Mouse (Mus musculus) midbrain, embryonic 14.5 days (tissue): ENCODE data around the gene Lmf1. TPM values are rescaled to one million over a fixed set of nuclear protein-coding genes. Genes with fewer than 3 reads are reported as not detected.

Experiments
- ATAC-seq: fragments of 200-750 bp; cut with Nextera tagmentation; 2 replicates; pipeline ENCODE4 v1.8.0; 2017; ENCODE audit warnings: moderate number of reproducible peaks, moderate library complexity; ENCODE audit not compliant: low FRiP score, low TSS enrichment
- DNase-seq: peaks from one replicate; pipeline ENCODE4 v3.0.0-alpha.2; 2015
- H3K27ac ChIP-seq: fragments of 300-500 bp; sonication (generic); replicated peaks from 2 replicates; pipeline ENCODE4 v1.5.1; 2014; ENCODE audit warnings: mild to moderate bottlenecking, low read depth, low read length, moderate library complexity
- H3K27me3 ChIP-seq: fragments of 300-500 bp; sonication (generic); 2 replicates; pipeline ENCODE4 v1.6.1; 2014; ENCODE audit warnings: low read length, control low read depth, mixed read lengths; ENCODE audit not compliant: control insufficient read depth, insufficient read depth
- H3K36me3 ChIP-seq: fragments of 300-500 bp; sonication (generic); 2 replicates; pipeline ENCODE4 v1.6.1; 2014; ENCODE audit warnings: low read length, control low read depth; ENCODE audit not compliant: control insufficient read depth, insufficient read depth
- H3K4me1 ChIP-seq: fragments of 300-500 bp; sonication (generic); 2 replicates; pipeline ENCODE4 v1.6.1; 2014; ENCODE audit warnings: mild to moderate bottlenecking, antibody characterized with exemption, low read length, control low read depth; ENCODE audit not compliant: control insufficient read depth, insufficient read depth
- H3K4me2 ChIP-seq: fragments of 300-500 bp; sonication (generic); 2 replicates; pipeline ENCODE4 v1.6.1; 2014; ENCODE audit warnings: mild to moderate bottlenecking, low read length, moderate library complexity
- H3K4me3 ChIP-seq: fragments of 300-500 bp; sonication (generic); replicated peaks from 2 replicates; pipeline ENCODE4 v1.5.1; 2014; ENCODE audit warnings: low read depth, low read length
- H3K9ac ChIP-seq: fragments of 300-500 bp; sonication (generic); replicated peaks from 2 replicates; pipeline ENCODE4 v1.6.1; 2014; ENCODE audit warnings: mild to moderate bottlenecking, low read length, moderate library complexity
- H3K9me3 ChIP-seq: fragments of 300-500 bp; sonication (generic); 2 replicates; pipeline ENCODE4 v1.6.1; 2016; ENCODE audit warnings: low read length, control low read depth, mixed read lengths; ENCODE audit not compliant: control insufficient read depth
- WGBS: fragments of 180-500 bp; shearing (Covaris S2); extraction: QIAGEN DNeasy Blood & Tissue Kit; methylation state at CpG from one replicate; pipeline ENCODE4 v1.1.7; 2014; 5-methylcytosine and 5-hydroxymethylcytosine counted together
- polyA plus RNA-seq: library from polyadenylated mRNA; unstranded; fragments of >200 nt; fragmentation: Nextera tagmentation; extraction: Ambion mirVana; gene quantifications from 2 replicates; pipeline ENCODE4 v1.2.1, GENCODE M21; 2014

Gene Lmf1
- polyA plus RNA-seq, 1 experiment from 2014 or later, result 20.8 TPM

- Histone ChIP-seq H3K9me3 (no peaks in the 10 kb centered on the region), H3K4me2 (no peak overlapping the region), H3K9ac (no peak overlapping the region), H3K27ac (no peak overlapping the region), H3K4me3 (no peak overlapping the region), H3K4me1 (0 out of 2 replicates have a peak, but pooled peaks cover 5% of the 10 kb centered on the region), H3K27me3 (no peaks in the 10 kb centered on the region), H3K36me3 (0 out of 2 replicates have a peak, but pooled peaks cover 8% of the 10 kb centered on the region)
- ATAC-seq, result no peak
- WGBS, result 89% methylated on average over 5 of the region's 5 CpGs
- DNase-seq, result no peak
Measured at GRCm38 (mm10) chr17:25635806-25636205, 56.9 kb downstream of the Lmf1 start.

GRCm38 (mm10) chr17:25637986-25638385 lies 59.1 kb downstream of the Lmf1 start:
- Histone ChIP-seq H3K36me3 (0 out of 2 replicates have a peak, but pooled peaks cover 6% of the 10 kb centered on the region), H3K27me3 (no peaks in the 10 kb centered on the region), H3K9ac (no peak overlapping the region), H3K4me2 (no peak overlapping the region), H3K4me1 (0 out of 2 replicates have a peak, but pooled peaks cover 5% of the 10 kb centered on the region), H3K9me3 (no peaks in the 10 kb centered on the region), H3K4me3 (no peak overlapping the region), H3K27ac (no peak overlapping the region)
- ATAC-seq (no peak), DNase-seq (no peak)
- 90% methylated on average over 7 of the region's 7 CpGs for WGBS

- Histone ChIP-seq H3K4me1 (peaks cover 7% of the 10 kb centered on the region; the same call in 1 of the 2 replicates), H3K27ac (no peak overlapping the region), H3K27me3 (no peaks in the 10 kb centered on the region), H3K4me3 (no peak overlapping the region), H3K9ac (no peak overlapping the region), H3K9me3 (no peaks in the 10 kb centered on the region), H3K4me2 (no peak overlapping the region), H3K36me3 (0 out of 2 replicates have a peak, but pooled peaks cover 2% of the 10 kb centered on the region)
- 95% methylated on average over 4 of the region's 4 CpGs for WGBS
- ATAC-seq (no peak), DNase-seq (no peak)
Measured at GRCm38 (mm10) chr17:25638442-25638841, 59.6 kb downstream of the Lmf1 start.

- Histone ChIP-seq H3K4me1 (peaks cover 12% of the 10 kb centered on the region; the same call in 1 of the 2 replicates), H3K27ac (peak overlapping the region; percentile 43; the same call in 1 of the 2 replicates)
Measured at GRCm38 (mm10) chr17:25640956-25641355, 62.1 kb downstream of the Lmf1 start.

DNA sequence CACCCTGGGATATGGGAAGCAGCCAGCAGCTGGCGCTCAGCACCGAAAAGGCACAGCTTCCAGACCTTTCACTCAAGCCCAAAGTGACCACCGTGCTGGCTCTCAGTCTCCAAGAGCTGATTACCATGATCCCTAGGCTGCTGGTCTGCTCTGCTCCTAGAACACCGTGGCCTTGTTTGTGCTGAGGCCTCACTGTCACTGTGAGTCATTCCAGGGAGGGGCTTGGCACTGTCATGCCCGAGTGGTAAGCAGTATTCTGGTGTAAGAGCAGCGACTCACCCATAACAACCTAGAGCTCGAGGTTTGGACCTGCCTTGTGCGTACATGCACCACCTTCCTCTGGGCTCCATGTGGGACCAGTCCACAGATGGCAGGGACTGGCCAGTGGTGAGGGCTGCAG lies 63.1 kb downstream of the Lmf1 start:
- H3K27ac ChIP-seq, result no peak overlapping the region
- H3K36me3 ChIP-seq, result 0 out of 2 replicates have a peak, but pooled peaks cover 2% of the 10 kb centered on the region
- ATAC-seq (no peak), DNase-seq (no peak)
- no peak overlapping the region for H3K9ac ChIP-seq
- no peaks in the 10 kb centered on the region for H3K9me3 ChIP-seq
- H3K27me3 ChIP-seq, result no peaks in the 10 kb centered on the region
- H3K4me1 ChIP-seq, result peaks cover 12% of the 10 kb centered on the region; the same call in 1 of the 2 replicates
- no peak overlapping the region for H3K4me3 ChIP-seq
- 73% methylated on average over 8 of the region's 8 CpGs for WGBS
- no peak overlapping the region for H3K4me2 ChIP-seq

More at GRCm38 (mm10) chr17:25640956-25641355, 62.1 kb downstream of the Lmf1 start:
- no peak overlapping the region for H3K9ac ChIP-seq
- no peaks in the 10 kb centered on the region for H3K9me3 ChIP-seq
- DNase-seq, result peak; percentile 76
- 48% methylated on average over 4 of the region's 4 CpGs for WGBS
- H3K36me3 ChIP-seq, result no peaks in the 10 kb centered on the region
- no peaks in the 10 kb centered on the region for H3K27me3 ChIP-seq
- H3K4me3 ChIP-seq, result no peak overlapping the region
- ATAC-seq, result no peak
- no peak overlapping the region for H3K4me2 ChIP-seq

DNA sequence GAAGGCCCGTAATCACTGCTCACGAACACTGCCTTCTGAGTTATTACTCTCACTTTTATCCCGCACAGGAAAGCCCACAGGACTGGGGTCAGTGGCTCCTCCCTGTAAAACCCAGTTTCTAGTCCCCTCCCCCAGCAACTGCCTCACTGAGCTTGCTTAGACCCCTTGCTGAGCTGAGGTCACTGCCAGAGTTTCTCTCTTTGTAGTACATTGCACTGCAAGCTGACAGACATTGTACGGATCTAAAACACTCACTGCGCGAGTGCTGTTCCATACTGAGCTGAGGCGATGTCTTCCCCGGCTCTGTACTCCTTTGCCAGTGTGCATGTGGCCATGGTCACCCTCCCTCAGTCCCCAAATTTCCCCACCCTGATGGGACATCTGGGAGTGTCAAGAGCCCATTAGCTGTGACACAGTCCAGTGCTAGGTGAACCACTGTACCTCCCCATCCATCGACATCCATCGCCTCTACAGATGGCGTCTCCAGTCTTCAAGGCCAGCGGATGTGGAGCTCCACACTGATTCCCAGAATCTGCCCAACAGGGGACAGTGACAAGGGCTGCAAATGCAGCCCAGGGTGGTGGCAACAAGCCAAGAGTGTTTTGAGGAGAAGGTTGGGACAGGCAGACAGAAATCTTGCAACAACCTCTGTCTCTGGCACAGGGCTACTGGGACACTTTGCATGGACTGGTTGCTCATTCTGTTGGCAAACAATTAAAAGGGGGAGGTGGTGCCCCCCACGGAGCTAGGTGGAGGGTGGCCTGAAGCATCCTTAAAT lies 64.8 kb downstream of the Lmf1 start:
- Histone ChIP-seq H3K27ac (0 out of 2 replicates have a peak overlapping the region, but pooled peaks have one; percentile 13), H3K4me1 (peaks cover 12% of the 10 kb centered on the region; the same call in 1 of the 2 replicates), H3K4me3 (no peak overlapping the region), H3K9me3 (no peaks in the 10 kb centered on the region), H3K9ac (no peak overlapping the region; the same call in 1 of the 2 replicates), H3K36me3 (peaks cover 2% of the 10 kb centered on the region; the same call in 1 of the 2 replicates), H3K4me2 (no peak overlapping the region), H3K27me3 (no peaks in the 10 kb centered on the region)
- WGBS, result 59% methylated on average over 13 of the region's 13 CpGs
- no peak for ATAC-seq
- DNase-seq, result peak; percentile 43

DNA sequence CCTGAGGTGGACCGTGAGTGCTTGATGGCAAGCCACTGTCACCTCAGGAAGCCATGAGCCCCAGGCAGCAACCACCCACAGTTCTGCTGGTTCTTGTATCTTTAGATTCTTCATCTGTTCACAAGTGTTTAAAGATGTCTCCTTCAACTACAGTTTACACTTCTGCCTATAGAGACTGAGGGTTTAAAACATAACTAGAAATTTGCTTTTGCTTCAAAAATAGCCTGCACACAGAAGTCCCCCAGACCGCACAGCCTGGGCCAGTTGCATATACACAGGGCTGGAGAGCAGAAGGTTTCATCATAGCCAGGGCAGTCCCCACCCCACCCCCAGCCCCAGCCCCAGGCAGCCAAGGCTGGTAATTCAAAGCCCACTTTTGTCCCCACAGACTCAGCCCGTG lies 65.9 kb downstream of the Lmf1 start:
- no peaks in the 10 kb centered on the region for H3K27me3 ChIP-seq
- ATAC-seq (no peak), DNase-seq (no peak)
- H3K4me1 ChIP-seq, result peaks cover 12% of the 10 kb centered on the region; the same call in 1 of the 2 replicates
- no peak overlapping the region for H3K27ac ChIP-seq
- H3K4me2 ChIP-seq, result no peak overlapping the region
- H3K9me3 ChIP-seq, result no peaks in the 10 kb centered on the region
- H3K4me3 ChIP-seq, result no peak overlapping the region
- no peak overlapping the region for H3K9ac ChIP-seq
- 92% methylated on average over 3 of the region's 3 CpGs for WGBS
- H3K36me3 ChIP-seq, result peaks cover 2% of the 10 kb centered on the region; the same call in 1 of the 2 replicates

DNA sequence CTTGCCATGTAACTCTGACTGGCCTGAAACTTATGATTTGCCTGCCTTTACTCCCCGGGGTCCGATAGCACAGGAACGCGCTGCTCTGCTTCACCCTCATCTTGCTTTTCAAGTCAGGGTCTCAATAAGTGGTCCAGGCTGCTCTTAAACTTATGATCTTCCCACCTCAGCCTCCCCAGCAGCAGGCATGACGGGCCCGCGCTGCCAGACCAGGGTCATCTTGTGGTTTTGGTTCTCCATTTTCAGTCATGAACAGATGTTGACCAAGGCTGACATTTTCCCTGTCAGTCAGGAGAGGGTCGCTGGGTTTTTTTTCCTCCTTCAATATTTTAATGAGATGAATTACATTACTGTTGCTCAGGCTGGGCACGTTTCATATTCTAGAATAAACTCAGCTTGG lies 66.8 kb downstream of the Lmf1 start:
- DNase-seq (no peak), ATAC-seq (no peak)
- Histone ChIP-seq H3K4me2 (no peak overlapping the region), H3K4me3 (no peak overlapping the region), H3K27ac (no peak overlapping the region), H3K27me3 (no peaks in the 10 kb centered on the region), H3K9me3 (0 out of 2 replicates have a peak, but pooled peaks cover under 1% of the 10 kb centered on the region), H3K36me3 (peaks cover 2% of the 10 kb centered on the region; the same call in 1 of the 2 replicates), H3K4me1 (peaks cover 12% of the 10 kb centered on the region; the same call in 1 of the 2 replicates), H3K9ac (no peak overlapping the region)
- 90% methylated on average over 9 of the region's 9 CpGs for WGBS
